Mouse (Mus musculus) lung, embryonic 16.5 days (tissue): ENCODE data around the gene Scml4. TPM values are rescaled to one million over a fixed set of nuclear protein-coding genes. Genes with fewer than 3 reads are reported as not detected.

Experiments
- ATAC-seq: fragments of 200-750 bp; cut with Nextera tagmentation; 2 replicates; pipeline ENCODE4 v1.8.0; 2017; ENCODE audit warnings: low read depth, mild to moderate bottlenecking, moderate library complexity
- H3K27ac ChIP-seq: fragments of 300-500 bp; sonication (generic); 2 replicates; pipeline ENCODE4 v1.5.1; 2014; ENCODE audit warnings: mild to moderate bottlenecking, control low read depth, low read length
- H3K27me3 ChIP-seq: fragments of 300-500 bp; sonication (generic); 2 replicates; pipeline ENCODE4 v1.6.1; 2014; ENCODE audit warnings: low read depth, low read length, mixed read lengths; ENCODE audit not compliant: control insufficient read depth, insufficient read depth
- H3K36me3 ChIP-seq: fragments of 300-500 bp; sonication (generic); 2 replicates; pipeline ENCODE4 v1.6.1; 2014; ENCODE audit warnings: low read length; ENCODE audit not compliant: control insufficient read depth, insufficient read depth
- H3K4me1 ChIP-seq: fragments of 300-500 bp; sonication (generic); replicated peaks from 2 replicates; pipeline ENCODE4 v1.6.1; 2014; ENCODE audit warnings: low read length, mixed read lengths; ENCODE audit not compliant: control insufficient read depth, insufficient read depth
- H3K4me2 ChIP-seq: fragments of 300-500 bp; sonication (generic); 2 replicates; pipeline ENCODE4 v1.6.1; 2014; ENCODE audit warnings: low read depth, low read length, control low read depth
- H3K4me3 ChIP-seq: fragments of 300-500 bp; sonication (generic); 2 replicates; pipeline ENCODE4 v1.5.1; 2014; ENCODE audit warnings: mild to moderate bottlenecking, low read length, control low read depth
- H3K9ac ChIP-seq: fragments of 300-500 bp; sonication (generic); 2 replicates; pipeline ENCODE4 v1.6.1; 2014; ENCODE audit warnings: low read length, control low read depth
- H3K9me3 ChIP-seq: fragments of 300-500 bp; sonication (generic); 2 replicates; pipeline ENCODE4 v1.6.1; 2016; ENCODE audit warnings: low read length; ENCODE audit not compliant: control insufficient read depth
- WGBS: fragments of 180-500 bp; shearing (Covaris S2); extraction: QIAGEN DNeasy Blood & Tissue Kit; methylation state at CpG from one replicate; pipeline ENCODE4 v1.1.7; 2014; 5-methylcytosine and 5-hydroxymethylcytosine counted together
- polyA plus RNA-seq: library from polyadenylated mRNA; unstranded; fragments of >200 nt; fragmentation: Nextera tagmentation; extraction: Ambion mirVana; gene quantifications from 2 replicates; pipeline ENCODE4 v1.2.1, GENCODE M21; 2015

The Scml4 gene
- polyA plus RNA-seq, 1 experiment from 2014 or later, result 0.38 TPM

- 48% methylated on average over 7 of the region's 7 CpGs for WGBS
- H3K4me3 ChIP-seq, result no peak overlapping the region
- ATAC-seq, result no peak
- no peak overlapping the region for H3K4me2 ChIP-seq
- no peaks in the 10 kb centered on the region for H3K27me3 ChIP-seq
- no peak overlapping the region for H3K27ac ChIP-seq
- H3K9me3 ChIP-seq, result no peaks in the 10 kb centered on the region
- H3K9ac ChIP-seq, result no peak overlapping the region
- H3K36me3 ChIP-seq, result no peaks in the 10 kb centered on the region
- H3K4me1 ChIP-seq, result no peaks in the 10 kb centered on the region
Observed at GRCm38 (mm10) chr10:42980999-42981757, 121.0 kb downstream of the Scml4 start.

GRCm38 (mm10) chr10:42984886-42985285 is 124.7 kb downstream of the Scml4 start:
- Histone ChIP-seq H3K27me3 (no peaks in the 10 kb centered on the region), H3K27ac (no peak overlapping the region), H3K4me3 (no peak overlapping the region), H3K4me1 (no peaks in the 10 kb centered on the region), H3K36me3 (no peaks in the 10 kb centered on the region), H3K9me3 (no peaks in the 10 kb centered on the region), H3K4me2 (no peak overlapping the region), H3K9ac (no peak overlapping the region)
- ATAC-seq, result no peak
- 73% methylated on average over 4 of the region's 4 CpGs for WGBS

GRCm38 (mm10) chr10:42987594-42988052 is 127.5 kb downstream of the Scml4 start:
- Histone ChIP-seq H3K27ac (no peak overlapping the region), H3K27me3 (peaks cover 4% of the 10 kb centered on the region), H3K4me3 (no peak overlapping the region), H3K4me2 (no peak overlapping the region), H3K4me1 (no peaks in the 10 kb centered on the region), H3K9me3 (no peaks in the 10 kb centered on the region), H3K9ac (no peak overlapping the region), H3K36me3 (no peaks in the 10 kb centered on the region)
- ATAC-seq, result peak; percentile 69
- 16% methylated on average over 6 of the region's 6 CpGs for WGBS

- Histone ChIP-seq H3K4me1 (no peaks in the 10 kb centered on the region), H3K4me3 (no peak overlapping the region), H3K27me3 (peaks cover 4% of the 10 kb centered on the region), H3K4me2 (no peak overlapping the region), H3K36me3 (no peaks in the 10 kb centered on the region), H3K9ac (no peak overlapping the region), H3K9me3 (no peaks in the 10 kb centered on the region), H3K27ac (no peak overlapping the region)
- WGBS, result 55% methylated on average over 15 of the region's 15 CpGs
- ATAC-seq, result no peak
Observed at GRCm38 (mm10) chr10:42988627-42989026, 128.5 kb downstream of the Scml4 start.

- Histone ChIP-seq H3K27me3 (peaks cover 4% of the 10 kb centered on the region), H3K4me3 (no peak overlapping the region), H3K9me3 (no peaks in the 10 kb centered on the region), H3K4me2 (no peak overlapping the region), H3K27ac (no peak overlapping the region), H3K36me3 (no peaks in the 10 kb centered on the region), H3K9ac (no peak overlapping the region), H3K4me1 (peaks cover 8% of the 10 kb centered on the region; the same call in 1 of the 2 replicates)
- WGBS, result 32% methylated on average over 6 of the region's 6 CpGs
- ATAC-seq, result no peak
Observed at GRCm38 (mm10) chr10:42989910-42990309, 129.7 kb downstream of the Scml4 start.

- peaks cover 15% of the 10 kb centered on the region; the same call in 1 of the 2 replicates for H3K4me1 ChIP-seq
- no peaks in the 10 kb centered on the region for H3K36me3 ChIP-seq
- H3K27me3 ChIP-seq, result peaks cover 4% of the 10 kb centered on the region
- no peak overlapping the region for H3K9ac ChIP-seq
- no peaks in the 10 kb centered on the region for H3K9me3 ChIP-seq
- WGBS, result 73% methylated on average over 9 of the region's 9 CpGs
- H3K4me2 ChIP-seq, result no peak overlapping the region
- no peak overlapping the region for H3K4me3 ChIP-seq
- no peak for ATAC-seq
- no peak overlapping the region for H3K27ac ChIP-seq
Observed at GRCm38 (mm10) chr10:42991018-42991417, 130.8 kb downstream of the Scml4 start.

- peaks cover 4% of the 10 kb centered on the region for H3K27me3 ChIP-seq
- ATAC-seq, result peak; percentile 32; the same call in 1 of the 2 replicates
- H3K9me3 ChIP-seq, result no peaks in the 10 kb centered on the region
- H3K4me3 ChIP-seq, result no peak overlapping the region
- no peaks in the 10 kb centered on the region for H3K36me3 ChIP-seq
- H3K4me1 ChIP-seq, result peaks cover 15% of the 10 kb centered on the region; the same call in 1 of the 2 replicates
- H3K4me2 ChIP-seq, result peak overlapping the region; percentile 26; the same call in 1 of the 2 replicates
- no peak overlapping the region for H3K27ac ChIP-seq
- WGBS, result 18% methylated on average over 13 of the region's 13 CpGs
- no peak overlapping the region for H3K9ac ChIP-seq
Observed at GRCm38 (mm10) chr10:42994331-42994782, 134.2 kb downstream of the Scml4 start.

- WGBS, result 14% methylated on average over 13 of the region's 13 CpGs
- no peak overlapping the region for H3K27ac ChIP-seq
- no peaks in the 10 kb centered on the region for H3K36me3 ChIP-seq
- H3K9ac ChIP-seq, result 0 out of 2 replicates have a peak overlapping the region, but pooled peaks have one; percentile 21
- no peaks in the 10 kb centered on the region for H3K9me3 ChIP-seq
- H3K4me2 ChIP-seq, result no peak overlapping the region
- ATAC-seq, result no peak
- peaks cover 15% of the 10 kb centered on the region; the same call in 1 of the 2 replicates for H3K4me1 ChIP-seq
- H3K4me3 ChIP-seq, result no peak overlapping the region
- H3K27me3 ChIP-seq, result peaks cover 4% of the 10 kb centered on the region
Observed at GRCm38 (mm10) chr10:42995484-42995895, 135.3 kb downstream of the Scml4 start.

GRCm38 (mm10) chr10:42997278-42997677 is 137.1 kb downstream of the Scml4 start:
- Histone ChIP-seq H3K4me1 (peaks cover 20% of the 10 kb centered on the region; the same call in 1 of the 2 replicates), H3K9ac (no peak overlapping the region), H3K27me3 (peaks cover 3% of the 10 kb centered on the region), H3K27ac (no peak overlapping the region), H3K4me3 (no peak overlapping the region), H3K36me3 (no peaks in the 10 kb centered on the region), H3K9me3 (no peaks in the 10 kb centered on the region), H3K4me2 (no peak overlapping the region)
- 90% methylated on average over 2 of the region's 2 CpGs for WGBS
- no peak for ATAC-seq
